Mouse (Mus musculus) heart, adult 2 months (tissue): Measurements from ENCODE around the gene 1700013F07Rik. TPM values are rescaled to one million over a fixed set of nuclear protein-coding genes. Genes with fewer than 3 reads are reported as not detected.

Experiments used
- DNase-seq, 2 experiments: peaks; one replicate each; pipeline ENCODE4 v3.0.0; 2021
- H3K27ac ChIP-seq: fragments of 200-600 bp; 2 replicates; pipeline ENCODE4 v1.8.1; 2022
- H3K27me3 ChIP-seq: fragments of 200-500 bp; 2 replicates; pipeline ENCODE4 v1.6.1; 2012; ENCODE audit warnings: mild to moderate bottlenecking, low read length, inconsistent platforms, mixed read lengths; ENCODE audit not compliant: control insufficient read depth, insufficient read depth
- H3K36me3 ChIP-seq: fragments of 200-500 bp; 2 replicates; pipeline ENCODE4 v1.6.1; 2012; ENCODE audit warnings: low read length, inconsistent platforms; ENCODE audit not compliant: control insufficient read depth, insufficient read depth
- H3K4me1 ChIP-seq: fragments of 200-500 bp; 2 replicates; pipeline ENCODE4 v1.6.1; 2011; ENCODE audit warnings: low read length; ENCODE audit not compliant: control insufficient read depth, insufficient read depth
- H3K4me3 ChIP-seq: fragments of 200-600 bp; 2 replicates; pipeline ENCODE4 v1.8.1; 2022
- H3K79me2 ChIP-seq: fragments of 200-500 bp; replicated peaks from 2 replicates; pipeline ENCODE4 v1.6.1; 2012; ENCODE audit warnings: mild to moderate bottlenecking, inconsistent platforms, low read length, moderate library complexity, mixed read lengths; ENCODE audit not compliant: control insufficient read depth, insufficient read depth
- H3K9ac ChIP-seq: fragments of 200-500 bp; 2 replicates; pipeline ENCODE4 v1.6.1; 2012; ENCODE audit warnings: low read depth, mild to moderate bottlenecking, control low read depth, inconsistent platforms, low read length, mixed read lengths
- CTCF ChIP-seq: fragments of 200-600 bp; IDR thresholded peaks from 2 replicates; pipeline ENCODE4 v1.8.1; 2022; ENCODE audit warnings: antibody characterized with exemption, mild to moderate bottlenecking, moderate library complexity
- EP300 ChIP-seq: fragments of 200-500 bp; IDR thresholded peaks from 2 replicates; pipeline ENCODE4 v1.6.1; 2011; ENCODE audit warnings: low read depth, low read length, control low read depth; ENCODE audit not compliant: insufficient read depth
- POLR2A ChIP-seq: fragments of 200-500 bp; IDR thresholded peaks from 2 replicates; pipeline ENCODE4 v1.6.1; 2011; ENCODE audit warnings: mild to moderate bottlenecking, low read depth, low read length, control low read depth; ENCODE audit not compliant: insufficient read depth
- WGBS: fragments of 180-500 bp; shearing (Covaris S2); methylation state at CpG from one replicate; pipeline ENCODE4 v1.1.7; 2018; 5-methylcytosine and 5-hydroxymethylcytosine counted together
- intact Hi-C: fragments of 180-260 bp; cut with DNase I; formaldehyde crosslinking; loops from one replicate; pipeline ENCODE4 v1.15.1; 2025
- microRNA-seq, 2 experiments: library from miRNA; unstranded; fragments of <30 nt; microRNA quantifications; one replicate each; pipeline ENCODE4 v1.2.0; 2021
- polyA plus RNA-seq: library from polyadenylated mRNA; depleted of rRNA; stranded (reverse); fragments of >200 nt; gene quantifications from 2 replicates; pipeline ENCODE4 v1.2.3, GENCODE M21; 2012; rRNA removed
- total RNA-seq, 2 experiments: library from RNA; stranded (reverse); gene quantifications; 2 replicates each; pipeline ENCODE4 v1.2.3; 2021

The 1700013F07Rik gene
- total and polyA plus RNA-seq, 3 experiments: 0.86 TPM; not detected in 2

DNA sequence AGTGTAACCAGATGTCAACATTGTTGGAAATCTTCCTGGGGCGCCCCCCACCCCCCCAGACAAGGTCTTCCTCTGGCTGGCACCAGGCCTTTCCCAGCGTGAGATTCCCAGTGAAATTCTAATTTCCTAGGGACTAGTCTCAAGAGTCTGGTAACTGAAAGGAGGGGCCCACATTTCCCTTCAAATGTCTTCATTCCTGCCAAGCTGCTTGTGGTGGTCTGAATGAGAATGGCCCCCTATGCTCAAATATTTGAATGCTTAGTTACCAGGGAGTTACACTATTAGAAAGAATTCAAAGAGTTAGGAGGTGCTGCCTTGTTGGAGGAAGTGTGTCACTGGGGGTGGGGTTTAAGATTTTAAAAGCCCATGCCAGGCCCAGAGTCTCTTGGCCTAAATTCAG is 54.5 kb downstream of the 1700013F07Rik start:
- intact Hi-C loops: no loop called here

DNA sequence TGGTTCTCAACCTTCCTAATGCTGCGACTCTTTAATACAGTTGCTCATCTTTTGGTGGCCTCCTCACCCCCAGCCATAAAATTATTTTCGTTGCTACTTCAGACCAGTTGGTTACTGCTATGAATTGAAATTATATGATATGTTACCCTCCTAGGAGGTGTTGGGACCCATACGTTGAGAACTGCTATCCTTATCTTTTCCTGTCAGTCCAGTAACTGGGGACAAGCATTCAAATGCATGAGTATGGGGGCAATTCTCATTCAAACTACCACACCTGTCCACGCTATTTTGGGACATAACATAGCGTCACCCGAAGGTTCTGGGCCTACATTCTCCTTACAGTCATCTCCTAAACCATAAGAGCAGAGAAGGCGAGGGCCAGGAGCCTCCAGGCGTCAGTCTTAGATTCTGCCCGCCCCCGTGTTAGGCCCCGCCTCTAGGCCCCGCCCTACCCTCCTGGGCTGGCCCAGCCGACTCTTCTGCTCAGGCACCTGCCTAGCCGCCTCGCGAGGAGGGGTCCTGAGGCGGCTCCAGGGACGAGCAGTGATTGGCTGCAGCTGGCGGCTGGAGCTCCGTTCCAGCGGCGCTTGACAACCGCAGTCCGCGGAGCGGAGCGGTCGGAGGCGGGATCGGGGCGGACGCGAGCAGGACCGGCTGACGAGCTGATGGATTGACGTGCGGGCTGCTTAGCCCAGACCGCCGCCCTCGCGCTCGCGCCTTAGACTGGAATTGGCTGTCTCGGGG is 57.0 kb downstream of the 1700013F07Rik start, which contains the start of gene Wdr47:
TSS of gene Wdr47 (plus strand) at position 494 of the 744 bp plus-strand sequence.
- 4% methylated on average over 44 of the region's 44 CpGs for WGBS
- H3K27me3 ChIP-seq: no peaks in the 10 kb centered on the region
- H3K27ac ChIP-seq: peak within 1 kb of the TSS; percentile 84
- peak; percentile 96 to 97 for DNase-seq
- peak within 1 kb of the TSS; percentile 86 for H3K9ac ChIP-seq
- no peaks in the 10 kb centered on the region for H3K36me3 ChIP-seq
- no peak for TF ChIP-seq EP300
- peak; percentile 45 for TF ChIP-seq CTCF
- TF ChIP-seq POLR2A: peak; percentile 63
- no peaks in the 10 kb centered on the region for H3K79me2 ChIP-seq
- intact Hi-C loops: loop anchor here (1.0 to 5.0 kb wide), 3 partner anchors 20 to 61 kb away; partner anchors contain the start of genes Clcc1, Taf13 and Tmem167b
- peak within 1 kb of the TSS; percentile 97 for H3K4me3 ChIP-seq
- H3K4me1 ChIP-seq: no peaks in the 10 kb centered on the region

More for the DNA sequence above, 54.5 kb downstream of the 1700013F07Rik start:
- no peak for DNase-seq
- Histone ChIP-seq H3K36me3 (no peaks in the 10 kb centered on the region), H3K27ac (no peak overlapping the region), H3K4me3 (no peak overlapping the region), H3K27me3 (no peaks in the 10 kb centered on the region), H3K9ac (no peak overlapping the region), H3K4me1 (no peaks in the 10 kb centered on the region), H3K79me2 (no peaks in the 10 kb centered on the region)
- WGBS: 59% methylated on average over 2 of the region's 2 CpGs
- TF ChIP-seq EP300 (no peak), POLR2A (no peak), CTCF (no peak)

DNA sequence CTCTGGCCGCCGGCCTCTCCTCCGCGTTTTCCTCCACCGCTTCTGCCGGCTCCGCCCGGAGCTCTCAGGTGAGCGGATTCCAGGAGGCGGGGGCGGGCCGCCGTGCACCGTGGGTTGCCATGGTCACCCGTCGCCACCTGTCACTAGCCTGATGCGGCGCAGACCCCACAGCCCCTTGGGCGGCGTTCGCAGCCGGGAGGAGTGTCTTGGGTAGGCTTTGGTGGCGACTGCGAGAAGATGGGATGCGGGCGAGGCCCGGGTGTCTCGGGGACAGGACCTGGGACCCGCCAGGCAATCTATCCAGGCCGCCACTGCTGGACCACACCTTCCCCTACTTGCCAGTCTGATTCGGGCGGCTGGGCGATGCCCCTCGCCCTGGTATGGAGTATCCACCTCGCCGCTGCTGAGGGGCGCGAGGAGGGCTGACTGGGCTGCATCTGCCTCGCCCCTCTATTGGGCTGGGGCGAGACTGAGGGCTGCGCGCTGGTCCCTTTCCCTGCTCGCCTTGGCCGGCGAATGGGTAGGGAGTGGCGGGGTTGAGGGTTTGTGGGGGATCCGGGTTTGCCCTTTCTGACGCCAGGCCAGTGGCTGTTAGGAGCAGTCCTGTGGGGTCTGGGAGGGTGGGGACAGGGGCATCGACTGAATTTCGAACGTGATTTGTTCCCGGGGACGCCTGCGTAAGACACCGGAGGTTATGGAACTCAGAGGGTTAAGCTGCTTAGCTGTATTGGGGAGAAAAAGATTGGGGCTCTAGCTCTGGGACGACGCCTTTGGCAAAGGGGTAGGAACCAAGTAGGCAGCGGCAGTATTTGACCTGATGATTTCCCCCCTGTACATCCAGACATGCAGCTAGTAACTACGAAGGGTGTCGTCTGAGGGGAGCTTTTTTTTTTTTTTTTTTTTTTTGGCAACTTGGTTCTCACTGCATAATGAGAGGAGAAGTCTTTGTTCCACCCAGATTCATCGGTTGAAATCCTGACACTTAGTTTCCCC is 57.9 kb downstream of the 1700013F07Rik start:
- Histone ChIP-seq H3K27me3 (no peaks in the 10 kb centered on the region), H3K9ac (peak overlapping the region; percentile 86), H3K27ac (peak overlapping the region; percentile 84), H3K36me3 (no peaks in the 10 kb centered on the region), H3K4me3 (peak overlapping the region; percentile 97), H3K79me2 (no peaks in the 10 kb centered on the region), H3K4me1 (no peaks in the 10 kb centered on the region)
- DNase-seq: no peak
- under 1% methylated on average over 61 of the region's 61 CpGs for WGBS
- TF ChIP-seq POLR2A (no peak), EP300 (no peak), CTCF (no peak)
- intact Hi-C loops: loop anchor here (1.0 to 5.0 kb wide), 3 partner anchors 21 to 60 kb away; partner anchors contain the start of genes Clcc1, Taf13 and Tmem167b

Small RNAs within 50 kb of the gene (microRNA-seq; reads per million reads assigned to microRNA genes)
- 0 reads per million in 2 experiments for gene Gm22860

Other genes starting within 250 kb of the 1700013F07Rik start
- gene Mybphl, start 169.2 kb upstream of the 1700013F07Rik start, total RNA-seq: 10 to 100 TPM; 35.8 to 51.2 TPM
- 268 and 304 TPM in 2 replicates for gene Mybphl, start 169.2 kb upstream of the 1700013F07Rik start, polyA plus RNA-seq
- gene Psrc1, start 150.3 kb upstream of the 1700013F07Rik start, total RNA-seq: under 1 TPM; 0.16 to 0.34 TPM
- 0.59 and 0.64 TPM in 2 replicates for gene Psrc1, start 150.3 kb upstream of the 1700013F07Rik start, polyA plus RNA-seq
- 1 to 10 TPM; 6.4 to 7.2 TPM for gene Celsr2, start 118.6 kb upstream of the 1700013F07Rik start, total RNA-seq
- gene Celsr2, start 118.6 kb upstream of the 1700013F07Rik start, polyA plus RNA-seq: 5.2 and 5.4 TPM in 2 replicates
- 10 to 100 TPM; 69.4 to 83.4 TPM for gene Sars, start 88.9 kb upstream of the 1700013F07Rik start, total RNA-seq
- gene Sars, start 88.9 kb upstream of the 1700013F07Rik start, polyA plus RNA-seq: 24.1 and 34.4 TPM in 2 replicates
- under 1 TPM in 1 of 2 experiments, not detected in 1; 0.07 TPM for gene 5330417C22Rik, start 2.4 kb downstream of the 1700013F07Rik start, total RNA-seq
- gene 5330417C22Rik, start 2.4 kb downstream of the 1700013F07Rik start, polyA plus RNA-seq: 0.59 and 1.8 TPM in 2 replicates
- 10 to 100 TPM; 25.5 to 28.4 TPM for gene Tmem167b, start 28.3 kb downstream of the 1700013F07Rik start, total RNA-seq
- gene Tmem167b, start 28.3 kb downstream of the 1700013F07Rik start, polyA plus RNA-seq: 6.3 and 8.3 TPM in 2 replicates
- gene Taf13, start 37.5 kb downstream of the 1700013F07Rik start, total RNA-seq: 10 to 100 TPM; 11.1 to 14.4 TPM
- 4.5 and 7.5 TPM in 2 replicates for gene Taf13, start 37.5 kb downstream of the 1700013F07Rik start, polyA plus RNA-seq
- 1 to 10 TPM; 8.2 to 9.2 TPM for gene Wdr47, start 57.1 kb downstream of the 1700013F07Rik start, total RNA-seq
- gene Wdr47, start 57.1 kb downstream of the 1700013F07Rik start, polyA plus RNA-seq: 3.7 and 7.0 TPM in 2 replicates
- 10 to 100 TPM; 42.7 to 52.0 TPM for gene Clcc1, start 119.8 kb downstream of the 1700013F07Rik start, total RNA-seq
- gene Clcc1, start 119.8 kb downstream of the 1700013F07Rik start, polyA plus RNA-seq: 34.0 and 45.2 TPM in 2 replicates
- gene Gpsm2, start 188.2 kb downstream of the 1700013F07Rik start, total RNA-seq: under 1 TPM; 0.57 to 0.94 TPM
- 0.82 and 0.91 TPM in 2 replicates for gene Gpsm2, start 188.2 kb downstream of the 1700013F07Rik start, polyA plus RNA-seq
- under 1 TPM in 1 of 2 experiments, not detected in 1; 0.05 TPM for gene Aknad1, start 205.5 kb downstream of the 1700013F07Rik start, total RNA-seq
- gene Aknad1, start 205.5 kb downstream of the 1700013F07Rik start, polyA plus RNA-seq: 0.04 and 0.06 TPM in 2 replicates